Mouse (Mus musculus) embryo, embryonic 11.5 days (tissue): Measurements from ENCODE around the gene Foxd3.
"Not testable (repeated sequence)": the region's sequence is repeated elsewhere in the genome, so short reads cannot be mapped to it uniquely, and the experiment has no call there.

Source experiments
- DNase-seq: peaks from one replicate; pipeline ENCODE4 v3.0.0-alpha.2; 2012; ENCODE audit warnings: low read depth, low spot score

Foxd3 gene

GRCm38 (mm10) chr4:99655937-99656604 is at the start of gene Foxd3:
Foxd3 (plus strand) TSS chr4:99656299.
- no peak for DNase-seq

- DNase-seq: no peak
These were observed 43.9 kb upstream of the Foxd3 start for GRCm38 (mm10) chr4:99612156-99612555.

- DNase-seq: no peak
These were observed 43.3 kb upstream of the Foxd3 start for GRCm38 (mm10) chr4:99612609-99613350.

GRCm38 (mm10) chr4:99626047-99626844 is 29.9 kb upstream of the Foxd3 start:
- DNase-seq: no peak

- no peak for DNase-seq
These were observed 29.0 kb upstream of the Foxd3 start for GRCm38 (mm10) chr4:99627057-99627456.

- DNase-seq: no peak
These were observed 20.1 kb upstream of the Foxd3 start for GRCm38 (mm10) chr4:99636038-99636437.

GRCm38 (mm10) chr4:99636711-99637110 is 19.4 kb upstream of the Foxd3 start:
- DNase-seq: no peak

- not testable (repeated sequence) for DNase-seq
These were observed 15.5 kb upstream of the Foxd3 start for GRCm38 (mm10) chr4:99640619-99641018.

- DNase-seq: no peak
These were observed 14.2 kb upstream of the Foxd3 start for GRCm38 (mm10) chr4:99641920-99642319.

GRCm38 (mm10) chr4:99645560-99645959 is 10.5 kb upstream of the Foxd3 start:
- no peak for DNase-seq

- DNase-seq: no peak
These were observed 5.8 kb upstream of the Foxd3 start for GRCm38 (mm10) chr4:99650088-99650944.

- no peak for DNase-seq
These were observed 5.0 kb upstream of the Foxd3 start for GRCm38 (mm10) chr4:99650945-99651690.

GRCm38 (mm10) chr4:99651823-99652450 is 4.2 kb upstream of the Foxd3 start:
- DNase-seq: no peak

GRCm38 (mm10) chr4:99652576-99653210 is 3.4 kb upstream of the Foxd3 start:
- DNase-seq: no peak

- DNase-seq: no peak
These were observed 2.9 kb upstream of the Foxd3 start for GRCm38 (mm10) chr4:99653216-99653607.

GRCm38 (mm10) chr4:99653608-99654221 is 2.4 kb upstream of the Foxd3 start:
- no peak for DNase-seq

GRCm38 (mm10) chr4:99654621-99655296 is 1.3 kb upstream of the Foxd3 start:
- no peak for DNase-seq

- no peak for DNase-seq
These were observed 718 bp downstream of the Foxd3 start for GRCm38 (mm10) chr4:99656605-99657429.
